Mouse (Mus musculus) stomach, embryonic 15.5 days (tissue): ENCODE measurements at regions not wholly inside any gene's neighbourhood (a gene's known extent, or its start where the extent isn't known, plus 50 kb on each side); places are given as distances from the start of the nearest gene placed in this dataset.

ENCODE experiments used
- ATAC-seq: fragments of 200-750 bp; cut with Nextera tagmentation; 2 replicates; pipeline ENCODE4 v1.8.0; 2017; ENCODE audit warnings: low read depth, moderate number of reproducible peaks, moderate TSS enrichment; ENCODE audit not compliant: insufficient read depth, low FRiP score
- H3K27ac ChIP-seq: fragments of 300-500 bp; sonication (generic); 2 replicates; pipeline ENCODE4 v1.5.1; 2015; ENCODE audit warnings: mild to moderate bottlenecking, inconsistent platforms
- H3K27me3 ChIP-seq: fragments of 300-500 bp; sonication (generic); replicated peaks from 2 replicates; pipeline ENCODE4 v1.6.1; 2015; ENCODE audit warnings: inconsistent platforms
- H3K36me3 ChIP-seq: fragments of 300-500 bp; sonication (generic); 2 replicates; pipeline ENCODE4 v1.6.1; 2015; ENCODE audit warnings: inconsistent platforms
- H3K4me1 ChIP-seq: fragments of 300-500 bp; sonication (generic); 2 replicates; pipeline ENCODE4 v1.6.1; 2015; ENCODE audit warnings: inconsistent platforms
- H3K4me2 ChIP-seq: fragments of 300-500 bp; sonication (generic); 2 replicates; pipeline ENCODE4 v1.6.1; 2015; ENCODE audit warnings: mild to moderate bottlenecking, inconsistent platforms
- H3K4me3 ChIP-seq: fragments of 300-500 bp; sonication (generic); replicated peaks from 2 replicates; pipeline ENCODE4 v1.5.1; 2015; ENCODE audit warnings: inconsistent platforms
- H3K9ac ChIP-seq: fragments of 300-500 bp; sonication (generic); 2 replicates; pipeline ENCODE4 v1.6.1; 2015; ENCODE audit warnings: inconsistent platforms
- H3K9me3 ChIP-seq: fragments of 300-500 bp; sonication (generic); 2 replicates; pipeline ENCODE4 v1.6.1; 2016; ENCODE audit warnings: inconsistent platforms
- WGBS: fragments of 180-500 bp; shearing (Covaris S2); methylation state at CpG from one replicate; pipeline ENCODE4 v1.1.7; 2015; 5-methylcytosine and 5-hydroxymethylcytosine counted together

DNA sequence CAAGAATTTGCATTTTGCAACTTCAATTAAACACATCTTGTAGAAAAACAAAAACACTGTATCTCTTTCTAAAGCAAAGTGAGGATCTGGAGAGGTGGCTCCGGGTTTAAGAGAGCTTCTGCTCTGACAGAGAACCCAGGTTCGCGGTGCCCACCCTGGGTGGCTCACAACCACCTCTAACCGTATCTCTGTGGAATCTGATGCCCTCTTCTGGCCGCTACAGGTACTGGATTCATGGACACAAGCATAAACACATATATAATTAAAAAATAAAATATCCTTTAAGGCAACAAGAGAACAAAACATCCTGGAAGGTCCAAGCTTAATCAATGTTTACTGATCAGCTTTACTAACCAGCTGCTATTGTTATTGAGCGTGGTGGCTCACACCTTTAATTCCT, 124.3 kb upstream of the Dock1 start:
- H3K9ac ChIP-seq: no peak overlapping the region
- no peaks in the 10 kb centered on the region for H3K9me3 ChIP-seq
- no peaks in the 10 kb centered on the region for H3K36me3 ChIP-seq
- no peak overlapping the region for H3K4me2 ChIP-seq
- ATAC-seq: no peak
- H3K27ac ChIP-seq: no peak overlapping the region
- no peak overlapping the region for H3K4me3 ChIP-seq
- WGBS: 80% methylated on average over 6 of the region's 6 CpGs
- no peaks in the 10 kb centered on the region for H3K4me1 ChIP-seq
- no peaks in the 10 kb centered on the region for H3K27me3 ChIP-seq

DNA sequence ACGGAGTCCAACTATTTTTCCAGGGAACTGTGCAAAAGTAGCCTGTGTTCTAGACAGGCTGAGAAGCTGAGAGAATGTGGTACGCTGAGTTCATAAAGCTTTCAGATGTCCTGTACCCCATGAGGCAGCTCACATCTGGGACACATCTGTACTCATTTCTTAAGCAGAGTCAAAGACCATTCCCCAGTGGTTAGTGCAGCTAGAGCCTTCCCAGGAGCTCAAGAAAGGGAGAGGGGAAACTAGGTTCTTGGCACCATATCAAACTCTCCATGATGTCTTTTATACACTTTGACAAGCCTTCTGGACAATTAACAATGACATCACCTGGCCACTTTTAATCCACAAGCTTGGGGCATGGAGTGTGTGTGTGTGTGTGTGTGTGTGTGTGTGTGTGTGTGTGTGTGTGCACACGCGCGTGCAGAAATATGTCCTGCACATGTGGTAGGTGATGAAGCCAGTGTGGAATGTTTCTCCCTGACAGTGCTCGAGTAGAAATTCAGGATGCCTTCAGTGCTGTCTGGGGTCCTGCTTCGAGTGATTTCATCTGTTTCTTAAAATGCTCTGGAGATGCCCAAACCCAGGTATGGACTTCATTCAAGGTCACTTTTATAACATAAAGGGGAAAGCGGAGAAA, 121.1 kb upstream of the Dock1 start:
- Histone ChIP-seq H3K4me3 (no peak overlapping the region), H3K27ac (no peak overlapping the region), H3K4me2 (no peak overlapping the region), H3K36me3 (no peaks in the 10 kb centered on the region), H3K4me1 (no peaks in the 10 kb centered on the region), H3K27me3 (no peaks in the 10 kb centered on the region), H3K9ac (no peak overlapping the region), H3K9me3 (no peaks in the 10 kb centered on the region)
- no peak for ATAC-seq
- WGBS: 64% methylated on average over 8 of the region's 8 CpGs

GRCm38 (mm10) chr7:134550221-134550809, 120.1 kb upstream of the Dock1 start:
- Histone ChIP-seq H3K9ac (no peak overlapping the region), H3K36me3 (no peaks in the 10 kb centered on the region), H3K4me1 (no peaks in the 10 kb centered on the region), H3K9me3 (no peaks in the 10 kb centered on the region), H3K4me2 (no peak overlapping the region), H3K4me3 (no peak overlapping the region), H3K27ac (no peak overlapping the region), H3K27me3 (no peaks in the 10 kb centered on the region)
- peak; percentile 27; the same call in 1 of the 2 replicates for ATAC-seq
- WGBS: 38% methylated on average over 7 of the region's 7 CpGs

DNA sequence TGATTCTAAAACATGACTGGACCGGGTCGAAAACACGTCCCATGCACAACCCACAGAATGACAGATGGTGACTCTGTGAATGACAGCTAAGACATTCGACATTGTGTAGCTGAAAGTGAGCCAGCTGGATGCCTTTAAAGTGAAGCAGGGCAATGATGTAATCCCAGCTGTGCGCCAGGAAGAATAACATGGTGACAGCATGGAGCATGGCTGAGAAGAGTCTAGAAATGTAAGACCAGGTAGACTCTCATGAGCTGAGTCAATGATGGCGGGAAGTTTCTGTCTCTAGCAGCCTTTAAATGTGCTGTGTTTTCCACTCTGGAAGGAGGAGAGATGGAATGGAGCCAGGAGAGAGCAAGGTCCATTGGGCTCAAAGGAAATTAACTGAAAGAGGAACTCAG, 118.4 kb upstream of the Dock1 start:
- H3K4me1 ChIP-seq: no peaks in the 10 kb centered on the region
- 67% methylated on average over 6 of the region's 6 CpGs for WGBS

GRCm38 (mm10) chr7:134556061-134556460, 114.4 kb upstream of the Dock1 start:
- ATAC-seq: no peak
- Histone ChIP-seq H3K4me3 (no peak overlapping the region), H3K9ac (no peak overlapping the region), H3K27me3 (no peaks in the 10 kb centered on the region), H3K4me2 (no peak overlapping the region), H3K4me1 (no peaks in the 10 kb centered on the region), H3K27ac (no peak overlapping the region), H3K9me3 (no peaks in the 10 kb centered on the region), H3K36me3 (no peaks in the 10 kb centered on the region)
- 41% methylated on average over 4 of the region's 4 CpGs for WGBS

More for the DNA sequence above, 118.4 kb upstream of the Dock1 start:
- no peak for ATAC-seq
- no peak overlapping the region for H3K4me2 ChIP-seq
- no peaks in the 10 kb centered on the region for H3K9me3 ChIP-seq
- H3K4me3 ChIP-seq: no peak overlapping the region
- no peak overlapping the region for H3K27ac ChIP-seq
- no peaks in the 10 kb centered on the region for H3K36me3 ChIP-seq
- H3K27me3 ChIP-seq: no peaks in the 10 kb centered on the region
- H3K9ac ChIP-seq: no peak overlapping the region

GRCm38 (mm10) chr7:134566322-134566721, 104.1 kb upstream of the Dock1 start:
- Histone ChIP-seq H3K27ac (no peak overlapping the region), H3K36me3 (no peaks in the 10 kb centered on the region), H3K9me3 (0 out of 2 replicates have a peak, but pooled peaks cover 3% of the 10 kb centered on the region), H3K9ac (no peak overlapping the region), H3K4me2 (no peak overlapping the region), H3K4me3 (no peak overlapping the region), H3K4me1 (no peaks in the 10 kb centered on the region), H3K27me3 (no peaks in the 10 kb centered on the region)
- ATAC-seq: no peak
- WGBS: 66% methylated on average over 5 of the region's 5 CpGs

DNA sequence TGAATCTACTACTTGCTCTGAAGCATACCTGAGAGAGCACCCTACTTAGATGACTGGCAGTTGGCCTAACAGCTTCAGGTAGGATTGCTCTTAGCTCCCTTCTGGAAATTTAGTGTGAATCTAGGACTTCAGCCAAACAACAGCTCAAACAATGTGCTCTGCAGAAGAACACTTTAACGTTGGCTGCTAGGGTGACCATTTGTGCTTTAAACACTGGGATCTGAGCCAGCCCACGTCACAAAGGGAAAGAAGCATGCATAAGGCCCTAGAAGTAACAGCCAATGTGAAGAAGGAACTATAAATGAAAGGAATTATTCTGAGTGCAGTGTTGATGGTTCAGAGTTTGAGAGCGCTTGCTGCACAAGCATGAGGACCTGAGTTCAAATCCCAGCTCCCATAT, 101.2 kb upstream of the Dock1 start:
- Histone ChIP-seq H3K27me3 (no peaks in the 10 kb centered on the region), H3K9ac (no peak overlapping the region), H3K4me3 (no peak overlapping the region), H3K27ac (no peak overlapping the region), H3K4me1 (no peaks in the 10 kb centered on the region), H3K9me3 (0 out of 2 replicates have a peak, but pooled peaks cover 3% of the 10 kb centered on the region), H3K36me3 (no peaks in the 10 kb centered on the region), H3K4me2 (no peak overlapping the region)
- no peak for ATAC-seq
- 60% methylated on average over 3 of the region's 3 CpGs for WGBS

DNA sequence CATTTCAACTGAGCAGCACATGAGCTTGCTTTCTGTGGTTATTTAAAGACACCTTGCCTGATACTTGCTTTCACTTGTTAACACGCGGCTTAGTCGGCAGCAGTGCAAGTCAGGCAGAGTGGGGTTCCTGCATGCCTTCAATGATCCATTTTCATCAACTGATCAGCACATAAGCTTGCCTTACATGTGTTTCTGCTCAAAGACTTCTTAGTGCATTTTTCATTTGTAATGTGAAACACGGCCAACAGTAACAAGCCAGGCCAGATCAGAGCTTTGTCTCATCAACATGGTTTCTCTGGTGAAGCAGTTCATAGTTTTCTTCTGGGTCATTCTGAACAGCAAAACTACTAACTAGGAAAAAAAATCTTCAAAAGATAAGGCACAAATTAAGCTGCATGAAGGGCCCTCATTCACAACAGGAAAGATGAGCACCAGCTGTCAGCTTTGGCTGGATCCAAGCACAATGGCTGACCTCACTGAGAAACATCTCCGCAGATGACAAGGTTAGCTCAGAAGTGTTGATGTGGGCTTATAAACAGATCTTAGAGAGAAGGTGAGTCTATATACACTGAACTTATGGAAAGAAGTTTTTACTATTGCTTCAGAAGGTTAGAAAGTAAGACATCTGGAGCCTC, 100.2 kb upstream of the Dock1 start:
- H3K9me3 ChIP-seq: 0 out of 2 replicates have a peak, but pooled peaks cover 3% of the 10 kb centered on the region
- H3K4me3 ChIP-seq: no peak overlapping the region
- no peak overlapping the region for H3K4me2 ChIP-seq
- no peaks in the 10 kb centered on the region for H3K36me3 ChIP-seq
- H3K27ac ChIP-seq: peak overlapping the region; percentile 11; the same call in 1 of the 2 replicates
- no peaks in the 10 kb centered on the region for H3K4me1 ChIP-seq
- no peaks in the 10 kb centered on the region for H3K27me3 ChIP-seq
- no peak; the same call in 1 of the 2 replicates for ATAC-seq
- H3K9ac ChIP-seq: no peak overlapping the region
- 68% methylated on average over 5 of the region's 5 CpGs for WGBS

GRCm38 (mm10) chr7:134581746-134582145, 88.7 kb upstream of the Dock1 start:
- no peak overlapping the region for H3K27ac ChIP-seq

GRCm38 (mm10) chr7:134585478-134585877, 85.0 kb upstream of the Dock1 start:
- Histone ChIP-seq H3K27ac (no peak overlapping the region), H3K4me2 (no peak overlapping the region), H3K9me3 (no peaks in the 10 kb centered on the region), H3K4me3 (no peak overlapping the region), H3K9ac (no peak overlapping the region), H3K27me3 (no peaks in the 10 kb centered on the region), H3K36me3 (no peaks in the 10 kb centered on the region), H3K4me1 (no peaks in the 10 kb centered on the region)
- no peak for ATAC-seq
- WGBS: 71% methylated on average over 5 of the region's 5 CpGs

More at GRCm38 (mm10) chr7:134581746-134582145, 88.7 kb upstream of the Dock1 start:
- H3K27me3 ChIP-seq: no peaks in the 10 kb centered on the region
- no peaks in the 10 kb centered on the region for H3K4me1 ChIP-seq
- no peak overlapping the region for H3K4me3 ChIP-seq
- no peak for ATAC-seq
- no peaks in the 10 kb centered on the region for H3K9me3 ChIP-seq
- no peak overlapping the region for H3K9ac ChIP-seq
- no peaks in the 10 kb centered on the region for H3K36me3 ChIP-seq
- H3K4me2 ChIP-seq: no peak overlapping the region

DNA sequence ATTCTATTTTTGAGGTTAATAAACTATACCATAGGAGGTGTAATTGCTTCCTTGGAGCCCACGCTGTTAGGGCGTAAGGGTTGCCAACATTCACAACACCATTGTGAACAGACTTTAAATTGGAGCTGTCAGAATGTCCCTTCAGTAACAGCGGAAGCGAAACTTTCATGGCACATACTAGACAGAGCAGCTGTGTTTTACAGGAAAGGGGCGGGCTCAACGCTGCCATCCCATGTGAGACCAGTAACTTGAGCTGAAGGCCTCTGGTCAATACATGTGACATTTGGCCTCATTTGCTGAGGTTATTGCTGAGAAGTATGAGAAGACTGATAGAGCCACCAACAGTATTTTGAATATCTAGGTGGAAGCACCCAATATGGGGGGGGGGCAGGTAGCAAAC, 83.5 kb upstream of the Dock1 start:
- H3K4me2 ChIP-seq: no peak overlapping the region
- no peaks in the 10 kb centered on the region for H3K9me3 ChIP-seq
- no peaks in the 10 kb centered on the region for H3K4me1 ChIP-seq
- H3K27me3 ChIP-seq: no peaks in the 10 kb centered on the region
- WGBS: 89% methylated on average over 6 of the region's 6 CpGs
- H3K4me3 ChIP-seq: no peak overlapping the region
- no peak for ATAC-seq
- H3K27ac ChIP-seq: no peak overlapping the region
- no peak overlapping the region for H3K9ac ChIP-seq
- no peaks in the 10 kb centered on the region for H3K36me3 ChIP-seq

GRCm38 (mm10) chr7:134607886-134608285, 62.6 kb upstream of the Dock1 start:
- H3K9me3 ChIP-seq: no peaks in the 10 kb centered on the region
- H3K27me3 ChIP-seq: no peaks in the 10 kb centered on the region
- H3K4me3 ChIP-seq: no peak overlapping the region
- WGBS: 54% methylated on average over 3 of the region's 3 CpGs
- no peaks in the 10 kb centered on the region for H3K36me3 ChIP-seq
- 0 out of 2 replicates have a peak, but pooled peaks cover 3% of the 10 kb centered on the region for H3K4me1 ChIP-seq
- no peak overlapping the region for H3K27ac ChIP-seq
- H3K4me2 ChIP-seq: no peak overlapping the region
- no peak for ATAC-seq
- no peak overlapping the region for H3K9ac ChIP-seq
